Mouse (Mus musculus): ENCODE measurements around the gene Mllt1. TPM values are rescaled to one million over a fixed set of nuclear protein-coding genes. Genes with fewer than 3 reads are reported as not detected.

Gene Mllt1
- polyA plus RNA-seq, 1 experiment from 2014 or later: 24.2 TPM

Other genes starting within 250 kb of the Mllt1 start
- 821 and 873 TPM in 2 replicates for gene Ndufa11, start 217.6 kb downstream of the Mllt1 start, polyA plus RNA-seq (2015; fragmentation: Nextera tagmentation; extraction: Ambion mirVana)
- 20.3 and 26.9 TPM in 2 replicates for gene Vmac, start 217.4 kb downstream of the Mllt1 start, polyA plus RNA-seq (2015; fragmentation: Nextera tagmentation; extraction: Ambion mirVana)
- gene Nrtn, start 177.9 kb downstream of the Mllt1 start, polyA plus RNA-seq (2015; fragmentation: Nextera tagmentation; extraction: Ambion mirVana): 17.3 and 23.6 TPM in 2 replicates
- 34.0 and 36.5 TPM in 2 replicates for gene Dus3l, start 170.7 kb downstream of the Mllt1 start, polyA plus RNA-seq (2015; fragmentation: Nextera tagmentation; extraction: Ambion mirVana)
- gene Prr22, start 165.2 kb downstream of the Mllt1 start, polyA plus RNA-seq (2015; fragmentation: Nextera tagmentation; extraction: Ambion mirVana): 0.40 and 0.68 TPM in 2 replicates
- 3.0 and 3.2 TPM in 2 replicates for gene Rfx2, start 104.4 kb downstream of the Mllt1 start, polyA plus RNA-seq (2015; fragmentation: Nextera tagmentation; extraction: Ambion mirVana)
- not detected in 2 replicates for gene Acsbg2, start 61.0 kb downstream of the Mllt1 start, polyA plus RNA-seq (2015; fragmentation: Nextera tagmentation; extraction: Ambion mirVana)
- gene 1700061G19Rik, start 59.9 kb downstream of the Mllt1 start, polyA plus RNA-seq (2015; fragmentation: Nextera tagmentation; extraction: Ambion mirVana): 0.21 and 0.26 TPM in 2 replicates
- not detected in 2 replicates for gene Acer1, start 46.7 kb upstream of the Mllt1 start, polyA plus RNA-seq (2015; fragmentation: Nextera tagmentation; extraction: Ambion mirVana)
- gene Clpp, start 54.9 kb upstream of the Mllt1 start, polyA plus RNA-seq (2015; fragmentation: Nextera tagmentation; extraction: Ambion mirVana): 111 and 113 TPM in 2 replicates
- gene Alkbh7, start 61.9 kb upstream of the Mllt1 start, polyA plus RNA-seq (2015; fragmentation: Nextera tagmentation; extraction: Ambion mirVana): 35.0 and 35.6 TPM in 2 replicates
- 0.55 TPM in 1 of 2 replicates, not detected in the other for gene Pspn, start 64.6 kb upstream of the Mllt1 start, polyA plus RNA-seq (2015; fragmentation: Nextera tagmentation; extraction: Ambion mirVana)
- gene Gtf2f1, start 75.9 kb upstream of the Mllt1 start, polyA plus RNA-seq (2015; fragmentation: Nextera tagmentation; extraction: Ambion mirVana): 76.1 and 81.7 TPM in 2 replicates
- gene Gm17949, start 76.1 kb upstream of the Mllt1 start, polyA plus RNA-seq (2015; fragmentation: Nextera tagmentation; extraction: Ambion mirVana): 0.42 and 0.53 TPM in 2 replicates
- gene Khsrp, start 96.1 kb upstream of the Mllt1 start, polyA plus RNA-seq (2015; fragmentation: Nextera tagmentation; extraction: Ambion mirVana): 37.5 and 42.3 TPM in 2 replicates
- 0.10 TPM in 1 of 2 replicates, not detected in the other for gene Slc25a41, start 106.2 kb upstream of the Mllt1 start, polyA plus RNA-seq (2015; fragmentation: Nextera tagmentation; extraction: Ambion mirVana)
- 1.6 and 2.7 TPM in 2 replicates for gene Crb3, start 123.7 kb upstream of the Mllt1 start, polyA plus RNA-seq (2015; fragmentation: Nextera tagmentation; extraction: Ambion mirVana)
- gene Slc25a23, start 124.4 kb upstream of the Mllt1 start, polyA plus RNA-seq (2015; fragmentation: Nextera tagmentation; extraction: Ambion mirVana): 8.3 and 8.8 TPM in 2 replicates
- 49.8 and 65.1 TPM in 2 replicates for gene Dennd1c, start 143.1 kb upstream of the Mllt1 start, polyA plus RNA-seq (2015; fragmentation: Nextera tagmentation; extraction: Ambion mirVana)
- gene Tubb4a, start 152.4 kb upstream of the Mllt1 start, polyA plus RNA-seq (2015; fragmentation: Nextera tagmentation; extraction: Ambion mirVana): 1.0 and 1.2 TPM in 2 replicates
- 2.7 and 3.0 TPM in 2 replicates for gene Tnfsf9, start 169.9 kb upstream of the Mllt1 start, polyA plus RNA-seq (2015; fragmentation: Nextera tagmentation; extraction: Ambion mirVana)
- gene Cd70, start 214.4 kb upstream of the Mllt1 start, polyA plus RNA-seq (2015; fragmentation: Nextera tagmentation; extraction: Ambion mirVana): 1.7 and 1.9 TPM in 2 replicates